Mouse (Mus musculus): Measurements from ENCODE around the gene Pxylp1. TPM values are rescaled to one million over a fixed set of nuclear protein-coding genes. Genes with fewer than 3 reads are reported as not detected.

Pxylp1 gene
- total and polyA plus RNA-seq, 2 experiments, result 5.5 to 7.2 TPM

- TF ChIP-seq CTCF (IDR thresholded peaks at IDR 0.05; ENCODE audit: low read depth, low read length) (no peak), POLR2A (IDR thresholded peaks at IDR 0.05; ENCODE audit: extremely low read depth, insufficient read depth, low read length) (no peak)
- WGBS, result 34% methylated on average over 8 of the region's 8 CpGs
Observed at GRCm38 (mm10) chr9:96870104-96870503, 22.4 kb downstream of the Pxylp1 start.

GRCm38 (mm10) chr9:96869542-96869941 lies 22.9 kb downstream of the Pxylp1 start:
- no peak overlapping the region for H3K27ac ChIP-seq (replicated peaks; ENCODE audit: insufficient read depth, low read depth, low read length)

More at GRCm38 (mm10) chr9:96870104-96870503, 22.4 kb downstream of the Pxylp1 start:
- H3K27me3 ChIP-seq (ENCODE audit: control insufficient read depth, insufficient read depth, low read length), result no peaks in the 10 kb centered on the region
- H3K36me3 ChIP-seq (ENCODE audit: control insufficient read depth, insufficient read depth, low read length), result no peaks in the 10 kb centered on the region
- no peak overlapping the region for H3K27ac ChIP-seq (replicated peaks; ENCODE audit: insufficient read depth, low read depth, low read length)
- H3K4me3 ChIP-seq (ENCODE audit: insufficient read depth, low read depth, low read length), result no peak overlapping the region
- H3K9ac ChIP-seq (ENCODE audit: low read depth, low read length), result no peak overlapping the region
- peak; percentile 35 for DNase-seq (ENCODE audit: extremely low read depth, low read depth, low spot score)
- H3K4me1 ChIP-seq (ENCODE audit: control insufficient read depth, insufficient read depth, low read length), result no peaks in the 10 kb centered on the region; the same call in 1 of the 2 replicates
- H3K79me2 ChIP-seq (ENCODE audit: control insufficient read depth, insufficient read depth, low read length), result peaks cover 2% of the 10 kb centered on the region; the same call in 1 of the 2 replicates

GRCm38 (mm10) chr9:96868546-96868945 lies 23.9 kb downstream of the Pxylp1 start:
- no peaks in the 10 kb centered on the region for H3K36me3 ChIP-seq (ENCODE audit: control insufficient read depth, insufficient read depth, low read length)
- no peak overlapping the region for H3K27ac ChIP-seq (replicated peaks; ENCODE audit: insufficient read depth, low read depth, low read length)
- TF ChIP-seq CTCF (IDR thresholded peaks at IDR 0.05; ENCODE audit: low read depth, low read length) (no peak), POLR2A (IDR thresholded peaks at IDR 0.05; ENCODE audit: extremely low read depth, insufficient read depth, low read length) (no peak)
- H3K27me3 ChIP-seq (ENCODE audit: control insufficient read depth, insufficient read depth, low read length), result no peaks in the 10 kb centered on the region
- DNase-seq (ENCODE audit: extremely low read depth, low read depth, low spot score), result peak; percentile 24
- peaks cover 2% of the 10 kb centered on the region; the same call in 1 of the 2 replicates for H3K79me2 ChIP-seq (ENCODE audit: control insufficient read depth, insufficient read depth, low read length)
- no peaks in the 10 kb centered on the region; the same call in 1 of the 2 replicates for H3K4me1 ChIP-seq (ENCODE audit: control insufficient read depth, insufficient read depth, low read length)
- H3K9ac ChIP-seq (ENCODE audit: low read depth, low read length), result no peak overlapping the region
- no peak overlapping the region for H3K4me3 ChIP-seq (ENCODE audit: insufficient read depth, low read depth, low read length)
- 51% methylated on average over 6 of the region's 6 CpGs for WGBS

More at GRCm38 (mm10) chr9:96869542-96869941, 22.9 kb downstream of the Pxylp1 start:
- Histone ChIP-seq H3K4me3 (ENCODE audit: insufficient read depth, low read depth, low read length) (no peak overlapping the region), H3K27me3 (ENCODE audit: control insufficient read depth, insufficient read depth, low read length) (no peaks in the 10 kb centered on the region), H3K4me1 (ENCODE audit: control insufficient read depth, insufficient read depth, low read length) (no peaks in the 10 kb centered on the region; the same call in 1 of the 2 replicates), H3K79me2 (ENCODE audit: control insufficient read depth, insufficient read depth, low read length) (peaks cover 2% of the 10 kb centered on the region; the same call in 1 of the 2 replicates), H3K9ac (ENCODE audit: low read depth, low read length) (no peak overlapping the region), H3K36me3 (ENCODE audit: control insufficient read depth, insufficient read depth, low read length) (no peaks in the 10 kb centered on the region)
- DNase-seq (ENCODE audit: extremely low read depth, low read depth, low spot score), result no peak
- no peak for TF ChIP-seq CTCF (IDR thresholded peaks at IDR 0.05; ENCODE audit: low read depth, low read length)
- no peak for TF ChIP-seq POLR2A (IDR thresholded peaks at IDR 0.05; ENCODE audit: extremely low read depth, insufficient read depth, low read length)
- 97% methylated on average over 5 of the region's 5 CpGs for WGBS

DNA sequence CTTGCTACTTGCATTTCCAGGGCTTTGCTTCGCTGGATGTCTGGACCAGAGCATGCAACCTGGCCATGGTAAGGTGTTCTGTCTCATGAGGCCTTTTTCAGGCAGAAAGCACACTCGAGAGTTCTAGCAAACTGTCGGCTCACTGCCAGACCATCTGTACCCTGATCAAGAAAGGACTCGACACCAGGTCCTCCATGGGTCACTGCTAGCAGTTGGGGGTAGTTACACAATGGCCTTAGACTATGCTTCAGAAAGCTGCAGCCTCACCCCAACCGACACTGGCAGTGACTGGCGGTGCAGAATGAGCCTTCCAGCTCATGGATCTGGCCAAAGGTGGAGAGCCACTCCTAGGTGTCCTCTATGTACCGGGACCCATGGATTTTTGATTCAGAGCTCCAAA lies 25.3 kb downstream of the Pxylp1 start:
- Histone ChIP-seq H3K36me3 (ENCODE audit: control insufficient read depth, insufficient read depth, low read length) (no peaks in the 10 kb centered on the region), H3K4me1 (ENCODE audit: control insufficient read depth, insufficient read depth, low read length) (peaks cover 2% of the 10 kb centered on the region; the same call in 1 of the 2 replicates), H3K79me2 (ENCODE audit: control insufficient read depth, insufficient read depth, low read length) (peaks cover 2% of the 10 kb centered on the region; the same call in 1 of the 2 replicates), H3K4me3 (ENCODE audit: insufficient read depth, low read depth, low read length) (no peak overlapping the region), H3K9ac (ENCODE audit: low read depth, low read length) (no peak overlapping the region), H3K27ac (replicated peaks; ENCODE audit: insufficient read depth, low read depth, low read length) (no peak overlapping the region), H3K27me3 (ENCODE audit: control insufficient read depth, insufficient read depth, low read length) (no peaks in the 10 kb centered on the region)
- DNase-seq (ENCODE audit: extremely low read depth, low read depth, low spot score), result peak; percentile 39
- 64% methylated on average over 7 of the region's 7 CpGs for WGBS
- no peak for TF ChIP-seq POLR2A (IDR thresholded peaks at IDR 0.05; ENCODE audit: extremely low read depth, insufficient read depth, low read length)
- TF ChIP-seq CTCF (IDR thresholded peaks at IDR 0.05; ENCODE audit: low read depth, low read length), result no peak

- H3K4me1 ChIP-seq (ENCODE audit: control insufficient read depth, insufficient read depth, low read length), result peaks cover 2% of the 10 kb centered on the region; the same call in 1 of the 2 replicates
- no peaks in the 10 kb centered on the region for H3K36me3 ChIP-seq (ENCODE audit: control insufficient read depth, insufficient read depth, low read length)
- 97% methylated on average over 5 of the region's 5 CpGs for WGBS
- no peak overlapping the region for H3K4me3 ChIP-seq (ENCODE audit: insufficient read depth, low read depth, low read length)
- TF ChIP-seq POLR2A (IDR thresholded peaks at IDR 0.05; ENCODE audit: extremely low read depth, insufficient read depth, low read length), result no peak
- no peak for TF ChIP-seq CTCF (IDR thresholded peaks at IDR 0.05; ENCODE audit: low read depth, low read length)
- peaks cover 2% of the 10 kb centered on the region; the same call in 1 of the 2 replicates for H3K79me2 ChIP-seq (ENCODE audit: control insufficient read depth, insufficient read depth, low read length)
- DNase-seq (ENCODE audit: extremely low read depth, low read depth, low spot score), result no peak
- H3K27ac ChIP-seq (replicated peaks; ENCODE audit: insufficient read depth, low read depth, low read length), result no peak overlapping the region
- no peaks in the 10 kb centered on the region for H3K27me3 ChIP-seq (ENCODE audit: control insufficient read depth, insufficient read depth, low read length)
- H3K9ac ChIP-seq (ENCODE audit: low read depth, low read length), result no peak overlapping the region
Observed at GRCm38 (mm10) chr9:96866196-96866595, 26.3 kb downstream of the Pxylp1 start.

DNA sequence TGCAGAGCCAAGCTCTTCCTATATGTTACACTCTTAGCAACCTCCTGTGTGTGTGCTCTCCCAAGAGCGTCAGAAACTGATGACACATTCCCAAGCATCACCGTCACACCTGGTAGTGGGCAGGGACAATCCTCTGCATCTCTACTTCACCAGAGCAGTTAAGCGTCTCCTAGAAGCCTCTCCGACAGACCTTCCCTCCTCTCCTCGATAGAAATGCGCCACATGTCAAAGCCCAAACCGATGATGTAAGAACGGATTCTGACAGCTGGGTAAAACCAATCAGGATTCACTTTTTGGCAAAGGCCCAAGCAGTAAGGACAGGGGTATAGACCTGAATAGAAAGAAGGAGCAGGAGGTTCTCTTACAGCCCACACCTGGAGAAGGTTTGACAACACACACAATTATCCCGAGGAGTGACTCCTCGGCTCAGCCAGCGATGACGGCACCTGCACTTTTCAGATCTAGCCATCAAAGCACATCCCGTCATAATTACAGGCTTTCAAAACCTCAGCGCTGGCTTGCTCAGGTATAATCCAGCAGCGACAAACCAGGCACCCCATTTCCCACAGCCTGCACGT lies 26.9 kb downstream of the Pxylp1 start:
- Histone ChIP-seq H3K36me3 (ENCODE audit: control insufficient read depth, insufficient read depth, low read length) (no peaks in the 10 kb centered on the region), H3K27ac (replicated peaks; ENCODE audit: insufficient read depth, low read depth, low read length) (no peak overlapping the region), H3K79me2 (ENCODE audit: control insufficient read depth, insufficient read depth, low read length) (peaks cover 2% of the 10 kb centered on the region; the same call in 1 of the 2 replicates), H3K4me3 (ENCODE audit: insufficient read depth, low read depth, low read length) (no peak overlapping the region), H3K4me1 (ENCODE audit: control insufficient read depth, insufficient read depth, low read length) (peaks cover 2% of the 10 kb centered on the region; the same call in 1 of the 2 replicates), H3K9ac (ENCODE audit: low read depth, low read length) (no peak overlapping the region), H3K27me3 (ENCODE audit: control insufficient read depth, insufficient read depth, low read length) (no peaks in the 10 kb centered on the region)
- TF ChIP-seq CTCF (IDR thresholded peaks at IDR 0.05; ENCODE audit: low read depth, low read length), result no peak
- TF ChIP-seq POLR2A (IDR thresholded peaks at IDR 0.05; ENCODE audit: extremely low read depth, insufficient read depth, low read length), result no peak
- no peak for DNase-seq (ENCODE audit: extremely low read depth, low read depth, low spot score)
- 90% methylated on average over 16 of the region's 16 CpGs for WGBS
